Mouse (Mus musculus) thymus, adult 2 months (tissue): ENCODE results near the gene Nploc4. TPM values are rescaled to one million over a fixed set of nuclear protein-coding genes. Genes with fewer than 3 reads are reported as not detected.

ENCODE experiments used
- DNase-seq: peaks from one replicate; pipeline ENCODE4 v3.0.0; 2021
- H3K27ac ChIP-seq: fragments of 200-500 bp; 2 replicates; pipeline ENCODE4 v1.5.1; 2012; ENCODE audit warnings: low read length, control low read depth; ENCODE audit not compliant: control insufficient read depth, insufficient read depth
- H3K27me3 ChIP-seq: fragments of 200-500 bp; 2 replicates; pipeline ENCODE4 v1.6.1; 2012; ENCODE audit warnings: mild to moderate bottlenecking, low read length, moderate library complexity, mixed read lengths; ENCODE audit not compliant: control insufficient read depth, insufficient read depth
- H3K36me3 ChIP-seq: fragments of 200-500 bp; 2 replicates; pipeline ENCODE4 v1.6.1; 2012; ENCODE audit warnings: mild to moderate bottlenecking, low read length, moderate library complexity; ENCODE audit not compliant: control insufficient read depth, insufficient read depth
- H3K4me1 ChIP-seq: fragments of 200-500 bp; replicated peaks from 2 replicates; pipeline ENCODE4 v1.6.1; 2012; ENCODE audit warnings: low read length; ENCODE audit not compliant: control insufficient read depth, insufficient read depth
- H3K4me3 ChIP-seq: fragments of 200-500 bp; 2 replicates; pipeline ENCODE4 v1.5.1; 2012; ENCODE audit warnings: mild to moderate bottlenecking, low read length, control low read depth, moderate library complexity; ENCODE audit not compliant: control insufficient read depth, insufficient read depth
- CTCF ChIP-seq: fragments of 200-500 bp; IDR thresholded peaks from 2 replicates; pipeline ENCODE4 v1.5.1; 2012; ENCODE audit warnings: mild to moderate bottlenecking, control low read depth, low read length, moderate library complexity, borderline replicate concordance; ENCODE audit not compliant: control insufficient read depth, poor library complexity, insufficient read depth; ENCODE audit errors: extremely low read depth
- POLR2A ChIP-seq: fragments of 200-500 bp; IDR thresholded peaks from 2 replicates; pipeline ENCODE4 v1.6.1; 2012; ENCODE audit warnings: mild to moderate bottlenecking, low read length, control low read depth, moderate library complexity; ENCODE audit not compliant: control insufficient read depth, poor library complexity, insufficient read depth; ENCODE audit errors: extremely low read depth
- WGBS: fragments of 180-500 bp; shearing (Covaris S2); methylation state at CpG from one replicate; pipeline ENCODE4 v1.1.7; 2018; 5-methylcytosine and 5-hydroxymethylcytosine counted together
- polyA plus RNA-seq: library from polyadenylated mRNA; depleted of rRNA; stranded (reverse); fragments of >200 nt; gene quantifications from 2 replicates; pipeline ENCODE4 v1.2.3, GENCODE M21; 2012

Gene Nploc4
- polyA plus RNA-seq, 1 experiment: 71.4 TPM

DNA sequence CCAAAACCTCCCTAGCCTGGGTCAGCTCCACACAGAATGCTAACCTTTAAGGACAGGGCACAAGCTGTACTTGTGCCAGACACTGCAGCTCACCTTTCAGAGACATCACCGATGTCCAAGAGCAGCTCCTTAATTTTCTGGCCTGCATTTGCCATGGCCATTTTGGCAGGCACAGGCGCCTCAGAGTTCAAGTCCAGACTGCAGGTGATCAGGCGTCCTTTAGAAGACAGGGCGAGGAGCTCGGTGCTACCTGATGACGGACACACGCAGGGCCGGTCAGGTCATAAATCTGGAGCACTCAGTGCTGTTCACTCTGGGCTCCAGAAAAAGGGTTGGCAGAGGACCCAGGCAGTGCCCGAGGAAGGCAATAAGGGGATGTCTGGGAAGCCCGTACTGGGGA lies 62.2 kb downstream of the Nploc4 start:
- H3K36me3 ChIP-seq: no peaks in the 10 kb centered on the region
- DNase-seq: no peak
- WGBS: over 99% methylated on average over 10 of the region's 10 CpGs
- no peak overlapping the region for H3K27ac ChIP-seq
- H3K4me1 ChIP-seq: peaks cover 10% of the 10 kb centered on the region
- TF ChIP-seq POLR2A: no peak
- no peak for TF ChIP-seq CTCF
- no peak overlapping the region for H3K4me3 ChIP-seq
- H3K27me3 ChIP-seq: no peaks in the 10 kb centered on the region

DNA sequence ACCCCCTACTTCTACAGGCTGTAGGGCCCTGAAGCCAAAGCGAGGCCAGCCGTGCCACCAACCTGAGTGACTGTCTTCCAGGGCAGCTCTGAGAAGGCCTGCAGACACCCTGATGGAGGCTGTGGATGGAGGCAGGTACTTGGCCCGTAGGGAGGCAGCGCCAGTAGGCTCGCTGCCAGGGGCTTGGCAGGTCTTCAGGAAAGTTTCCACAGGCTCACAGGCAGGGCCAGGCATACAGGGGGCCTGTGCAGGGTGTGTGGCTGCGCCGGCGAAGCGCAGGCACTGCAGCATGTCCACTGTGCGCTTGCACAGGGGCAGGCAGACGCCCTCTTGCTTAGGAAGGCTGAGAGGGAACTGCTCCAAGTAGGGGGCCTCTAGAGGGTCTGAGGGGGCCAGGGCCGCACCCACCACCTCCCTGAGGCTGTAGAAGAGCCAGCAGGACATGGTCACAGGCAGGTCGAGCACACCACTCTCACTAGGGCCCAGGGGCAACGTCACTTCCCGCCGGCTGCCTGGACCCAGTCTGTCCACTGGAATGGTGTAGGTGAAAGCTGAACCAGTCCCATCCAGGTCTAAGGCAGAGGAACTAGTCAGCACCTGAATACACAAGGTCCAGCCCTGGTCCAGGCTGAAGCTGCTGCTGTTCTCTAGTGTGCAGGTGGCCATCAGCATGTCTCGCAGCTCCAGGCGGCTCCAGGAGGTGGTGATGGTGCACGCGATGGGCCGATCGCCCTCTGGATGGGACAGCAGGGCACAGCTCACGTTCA lies 63.5 kb downstream of the Nploc4 start:
- 97% methylated on average over 23 of the region's 23 CpGs for WGBS
- no peak for TF ChIP-seq CTCF
- no peak for TF ChIP-seq POLR2A

DNA sequence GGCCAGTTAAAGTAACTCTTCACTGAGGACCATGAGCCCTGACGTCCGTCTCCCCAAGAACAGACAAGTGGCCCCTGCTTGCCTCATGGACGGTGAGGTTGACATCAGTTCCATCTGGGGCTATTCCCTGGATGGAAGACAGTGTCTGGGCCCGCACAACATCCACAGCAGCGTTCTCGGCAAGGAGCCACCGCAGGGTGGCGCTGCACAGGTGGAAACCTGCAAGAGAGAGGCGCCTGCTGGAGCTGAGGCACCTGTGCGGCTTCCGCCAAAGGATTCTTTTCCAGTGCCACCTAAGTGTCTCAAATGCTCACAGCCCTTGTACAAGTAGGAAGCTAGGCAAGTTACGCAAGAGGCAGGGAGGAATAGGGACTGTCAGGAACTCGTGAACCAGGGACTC lies 64.5 kb downstream of the Nploc4 start:
- TF ChIP-seq POLR2A (no peak), CTCF (no peak)
- no peak for DNase-seq
- H3K27ac ChIP-seq: no peak overlapping the region
- 92% methylated on average over 13 of the region's 13 CpGs for WGBS
- H3K36me3 ChIP-seq: no peaks in the 10 kb centered on the region
- no peaks in the 10 kb centered on the region for H3K27me3 ChIP-seq
- H3K4me1 ChIP-seq: peaks cover 8% of the 10 kb centered on the region
- H3K4me3 ChIP-seq: no peak overlapping the region

More for the DNA sequence above, 63.5 kb downstream of the Nploc4 start:
- H3K27ac ChIP-seq: no peak overlapping the region
- H3K4me1 ChIP-seq: peaks cover 10% of the 10 kb centered on the region
- H3K36me3 ChIP-seq: no peaks in the 10 kb centered on the region
- no peak for DNase-seq
- no peak overlapping the region for H3K4me3 ChIP-seq
- no peaks in the 10 kb centered on the region for H3K27me3 ChIP-seq

DNA sequence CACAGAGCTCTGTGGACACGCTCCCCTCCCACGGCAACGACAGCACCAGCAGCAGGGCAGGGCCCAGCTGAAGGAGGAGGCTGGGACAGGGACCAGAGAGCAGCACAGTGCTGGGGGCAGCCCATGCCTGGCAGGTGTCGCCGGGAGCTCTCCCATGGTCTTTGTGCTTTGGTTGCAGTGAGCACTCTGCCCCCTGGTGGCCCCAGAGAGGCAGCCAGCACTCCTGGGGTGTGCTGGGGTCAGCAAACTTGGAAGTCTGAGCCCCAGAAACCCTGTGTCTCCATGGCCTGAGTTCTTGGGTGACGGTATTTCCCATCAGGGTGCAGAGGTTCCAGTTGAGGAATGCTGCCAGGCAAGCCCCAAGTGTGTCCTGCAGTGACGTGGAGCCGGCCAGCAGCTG lies 67.9 kb downstream of the Nploc4 start:
- no peaks in the 10 kb centered on the region for H3K36me3 ChIP-seq
- H3K4me3 ChIP-seq: no peak overlapping the region
- WGBS: 57% methylated on average over 8 of the region's 8 CpGs
- no peaks in the 10 kb centered on the region for H3K4me1 ChIP-seq
- DNase-seq: peak; percentile 75
- H3K27me3 ChIP-seq: no peaks in the 10 kb centered on the region
- no peak overlapping the region for H3K27ac ChIP-seq
- no peak for TF ChIP-seq POLR2A
- peak; percentile 96 for TF ChIP-seq CTCF

DNA sequence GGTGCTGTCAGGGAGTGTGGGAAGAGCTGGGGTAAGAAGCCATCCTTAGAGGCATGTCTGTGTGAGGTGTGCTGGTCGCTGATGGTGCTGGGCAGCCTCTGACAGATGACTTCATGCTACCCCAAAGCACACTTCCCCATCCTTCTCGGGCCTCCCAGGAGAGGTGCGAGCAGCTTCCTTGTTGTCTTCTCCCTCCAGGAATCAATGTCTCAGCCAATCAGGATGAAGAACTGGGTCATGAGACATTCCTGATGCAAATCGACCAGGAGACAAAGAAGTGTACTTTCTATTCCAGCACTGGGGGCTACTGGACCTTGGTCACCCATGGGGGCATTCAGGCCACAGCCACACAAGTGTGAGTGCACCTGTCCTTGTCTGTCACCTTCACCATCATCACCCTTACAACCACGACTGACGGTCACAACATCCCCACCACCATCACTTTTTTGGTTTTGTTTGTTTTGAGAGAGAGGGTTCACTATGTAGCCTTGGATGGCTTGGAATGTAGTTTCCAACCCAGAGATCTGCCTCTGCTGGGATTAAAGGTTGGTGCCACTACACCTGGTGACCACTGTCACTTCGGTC lies 71.0 kb downstream of the Nploc4 start:
- no peak for TF ChIP-seq CTCF
- TF ChIP-seq POLR2A: no peak
- Histone ChIP-seq H3K4me1 (no peaks in the 10 kb centered on the region), H3K36me3 (no peaks in the 10 kb centered on the region), H3K27me3 (no peaks in the 10 kb centered on the region), H3K4me3 (no peak overlapping the region), H3K27ac (no peak overlapping the region)
- 51% methylated on average over 7 of the region's 7 CpGs for WGBS
- DNase-seq: no peak

DNA sequence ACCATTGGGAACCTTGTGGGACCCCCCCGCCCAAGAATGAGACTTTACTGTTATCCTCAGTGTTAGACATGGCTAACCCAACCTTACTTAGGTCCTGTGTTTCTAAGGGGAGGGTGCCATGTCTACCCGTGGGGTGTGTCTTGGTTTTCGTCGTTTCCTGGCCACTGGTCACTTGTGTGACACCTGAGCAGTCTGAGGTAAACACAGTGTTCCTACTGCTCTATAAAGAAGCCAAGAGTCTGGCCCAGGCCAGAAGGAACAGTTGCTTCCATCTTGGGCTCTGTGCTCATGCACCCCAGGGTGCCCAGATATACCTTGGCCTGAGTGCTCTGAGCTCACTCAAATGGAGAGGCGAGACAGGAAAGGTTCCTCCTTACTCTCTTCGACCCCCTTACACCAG lies 74.6 kb downstream of the Nploc4 start:
- Histone ChIP-seq H3K36me3 (no peaks in the 10 kb centered on the region), H3K4me3 (no peak overlapping the region), H3K4me1 (no peaks in the 10 kb centered on the region), H3K27me3 (no peaks in the 10 kb centered on the region), H3K27ac (no peak overlapping the region)
- TF ChIP-seq CTCF: no peak
- TF ChIP-seq POLR2A: no peak
- no peak for DNase-seq
- WGBS: 95% methylated on average over 6 of the region's 6 CpGs
